Comparison of ENCODE assay signal across 8 mouse cellular contexts in the genomic region with DNA sequence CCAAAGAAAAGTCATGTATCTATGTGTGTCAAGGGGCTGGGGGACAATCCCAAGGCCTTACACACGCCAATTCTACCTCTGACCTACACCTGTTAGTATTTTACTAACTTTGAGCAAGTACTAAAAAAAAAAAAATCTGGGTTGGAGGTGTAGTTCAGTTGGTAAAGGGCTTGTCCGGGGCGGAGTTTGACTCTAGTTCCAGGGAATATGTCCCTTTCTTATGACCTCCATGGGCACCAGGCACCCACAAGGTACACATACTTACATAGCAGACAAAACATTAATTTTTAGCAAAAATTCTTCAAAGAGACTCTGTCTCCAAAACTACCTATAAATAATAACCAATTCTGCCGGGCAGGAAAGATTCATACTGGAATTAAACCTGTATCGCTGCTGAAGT. TPM values are rescaled to one million over a fixed set of nuclear protein-coding genes. Genes with fewer than 3 reads are reported as not detected.
A peak's percentile ranks its signal among the peaks of the same experiment; 100 is the strongest.
DNase-seq lines count a peak whose midpoint lies in the region; ATAC-seq and TF ChIP-seq lines count a peak whose summit lies in the region.

No protein-coding gene starts in this region.

- no peaks in the 10 kb centered on the region for H3K9me3 ChIP-seq in heart, embryonic 11.5 days (replicated peaks; ENCODE audit: control insufficient read depth, low read length)
- no peaks in the 10 kb centered on the region for H3K9me3 ChIP-seq in E14TG2a.4 (ENCODE audit: low read length)
- H3K9me3 ChIP-seq in forebrain, postnatal 0 days (ENCODE audit: low read length), result no peaks in the 10 kb centered on the region
- H3K9me3 ChIP-seq in liver, embryonic 14.5 days (ENCODE audit: control insufficient read depth, low read length), result no peaks in the 10 kb centered on the region

- peak overlapping the region; percentile 89 for H3K4me2 ChIP-seq in heart, embryonic 11.5 days
- H3K4me2 ChIP-seq in forebrain, postnatal 0 days (ENCODE audit: low read depth), result peak overlapping the region; percentile 60
- peak overlapping the region; percentile 84 for H3K4me2 ChIP-seq in liver, embryonic 14.5 days (ENCODE audit: low read depth)

- peak overlapping the region; percentile 74 for H3K4me3 ChIP-seq in heart, embryonic 11.5 days (ENCODE audit: low read depth, low read length)
- H3K4me3 ChIP-seq in E14TG2a.4 (replicated peaks; ENCODE audit: low read length), result peak overlapping the region; percentile 95
- H3K4me3 ChIP-seq in forebrain, postnatal 0 days (ENCODE audit: low read depth, low read length), result peak overlapping the region; percentile 66
- H3K4me3 ChIP-seq in liver, embryonic 14.5 days (ENCODE audit: insufficient read depth in 1 of 2, low read depth in 2 of 2, low read length in 2 of 2), result peak overlapping the region; percentile 85 to 97

- H3K9ac ChIP-seq in heart, embryonic 11.5 days (ENCODE audit: low read depth, low read length), result peak overlapping the region; percentile 93
- peak overlapping the region; percentile 88 for H3K9ac ChIP-seq in forebrain, postnatal 0 days
- peak overlapping the region; percentile 92 for H3K9ac ChIP-seq in liver, embryonic 14.5 days (replicated peaks)

- WGBS in heart, embryonic 11.5 days (ENCODE audit: insufficient replicate concordance), result 33% methylated on average over 5 of the region's 5 CpGs
- 45% methylated on average over 5 of the region's 5 CpGs for WGBS in forebrain, postnatal 0 days
- WGBS in liver, embryonic 14.5 days (ENCODE audit: insufficient replicate concordance), result 27% methylated on average over 5 of the region's 5 CpGs

- TF ChIP-seq EP300 in liver, embryonic 14.5 days (IDR thresholded peaks at IDR 0.05; ENCODE audit: low read depth), result no peak

- no peaks in the 10 kb centered on the region for H3K27me3 ChIP-seq in heart, embryonic 11.5 days (ENCODE audit: control insufficient read depth, insufficient read depth, low read length)
- H3K27me3 ChIP-seq in E14TG2a.4 (ENCODE audit: insufficient read depth, low read length), result no peaks in the 10 kb centered on the region
- H3K27me3 ChIP-seq in forebrain, postnatal 0 days (ENCODE audit: insufficient read depth, low read length), result no peaks in the 10 kb centered on the region
- H3K27me3 ChIP-seq in liver, embryonic 14.5 days (ENCODE audit: control insufficient read depth, insufficient read depth, low read length), result no peaks in the 10 kb centered on the region

- H3K27ac ChIP-seq in heart, embryonic 11.5 days (ENCODE audit: low read depth, low read length), result peak overlapping the region; percentile 91
- H3K27ac ChIP-seq in forebrain, postnatal 0 days (ENCODE audit: low read depth, low read length), result peak overlapping the region; percentile 90
- H3K27ac ChIP-seq in liver, embryonic 14.5 days, result peak overlapping the region; percentile 79

- no peak for DNase-seq in heart, adult 11 months
- DNase-seq in forebrain, postnatal 0 days, result no peak
- no peak for DNase-seq in liver, embryonic 14.5 days (ENCODE audit: low read depth in 3 of 3, low spot score in 3 of 3)
- DNase-seq in thymus, adult 18-20 months, result no peak
- no peak for DNase-seq in thymus, postnatal 0 days (ENCODE audit: low spot score)
- DNase-seq in thymus, postnatal 10 days (ENCODE audit: low spot score in 2 of 2), result no peak

- H3K4me1 ChIP-seq in heart, embryonic 11.5 days (ENCODE audit: control insufficient read depth, insufficient read depth, low read length), result peaks cover 14% of the 10 kb centered on the region
- H3K4me1 ChIP-seq in E14TG2a.4 (replicated peaks; ENCODE audit: low read depth, low read length), result peaks cover 68% of the 10 kb centered on the region
- peaks cover 19% of the 10 kb centered on the region for H3K4me1 ChIP-seq in forebrain, postnatal 0 days (ENCODE audit: insufficient read depth)
- H3K4me1 ChIP-seq in liver, embryonic 14.5 days (replicated peaks; ENCODE audit: control insufficient read depth in 2 of 2, insufficient read depth in 2 of 2, low read length in 1 of 2), result peaks cover 17 to 19% of the 10 kb centered on the region in 2 experiments

- ATAC-seq in heart, embryonic 11.5 days (replicated peaks; ENCODE audit: insufficient number of reproducible peaks, low FRiP score, low TSS enrichment), result no peak
- no peak for ATAC-seq in forebrain, postnatal 0 days
- ATAC-seq in liver, embryonic 14.5 days (ENCODE audit: insufficient read depth), result no peak

- TF ChIP-seq CTCF in E14TG2a.4 (conservative IDR thresholded peaks at IDR 0.05; ENCODE audit: low read length), result no peak
- no peak for TF ChIP-seq CTCF in forebrain, postnatal 0 days (IDR thresholded peaks at IDR 0.05; ENCODE audit: low read depth)
- TF ChIP-seq CTCF in liver, embryonic 14.5 days (IDR thresholded peaks at IDR 0.05; ENCODE audit: low read depth), result no peak

- peaks cover 11% of the 10 kb centered on the region; the same call in 1 of the 2 replicates for H3K36me3 ChIP-seq in heart, embryonic 11.5 days (ENCODE audit: control insufficient read depth, insufficient read depth, low read length)
- peaks cover 48% of the 10 kb centered on the region for H3K36me3 ChIP-seq in E14TG2a.4 (ENCODE audit: insufficient read depth, low read length)
- no peaks in the 10 kb centered on the region; the same call in 1 of the 2 replicates for H3K36me3 ChIP-seq in forebrain, postnatal 0 days (ENCODE audit: insufficient read depth)
- peaks cover 5% of the 10 kb centered on the region for H3K36me3 ChIP-seq in liver, embryonic 14.5 days (replicated peaks; ENCODE audit: control insufficient read depth, insufficient read depth, low read depth)

RNA-seq across cellular contexts. Expression of a gene that starts 1.1 kb away (rescaled TPM):
- 645 and 676 TPM in 2 replicates for polyA plus RNA-seq in heart, embryonic 11.5 days (2014; fragmentation: Nextera tagmentation; extraction: Ambion mirVana)
- total RNA-seq in forebrain, postnatal 0 days (2014; rRNA removed), result 596 and 675 TPM in 2 replicates
- polyA plus RNA-seq in forebrain, postnatal 0 days (2015; fragmentation: Nextera tagmentation; extraction: Ambion mirVana), result 908 and 1,057 TPM in 2 replicates
- 176 and 194 TPM in 2 replicates for polyA plus RNA-seq in liver, embryonic 14.5 days (2012; rRNA removed)
- 275 and 295 TPM in 2 replicates for polyA plus RNA-seq in liver, embryonic 14.5 days (2014; fragmentation: Nextera tagmentation; extraction: Ambion mirVana)
- 624 and 637 TPM in 2 replicates for polyA plus RNA-seq in thymus, postnatal 0 days (2015; fragmentation: Nextera tagmentation; extraction: Ambion mirVana)

RNA-seq across cellular contexts. Expression of a gene that starts 22.6 kb away (rescaled TPM):
- 135 TPM in 2 replicates for polyA plus RNA-seq in heart, embryonic 11.5 days (2014; fragmentation: Nextera tagmentation; extraction: Ambion mirVana)
- 93.3 and 100 TPM in 2 replicates for total RNA-seq in forebrain, postnatal 0 days (2014; rRNA removed)
- 77.7 and 82.3 TPM in 2 replicates for polyA plus RNA-seq in forebrain, postnatal 0 days (2015; fragmentation: Nextera tagmentation; extraction: Ambion mirVana)
- polyA plus RNA-seq in liver, embryonic 14.5 days (2012; rRNA removed), result 19.2 and 38.1 TPM in 2 replicates
- polyA plus RNA-seq in liver, embryonic 14.5 days (2014; fragmentation: Nextera tagmentation; extraction: Ambion mirVana), result 61.5 and 66.6 TPM in 2 replicates
- 110 and 118 TPM in 2 replicates for polyA plus RNA-seq in thymus, postnatal 0 days (2015; fragmentation: Nextera tagmentation; extraction: Ambion mirVana)

RNA-seq across cellular contexts. Expression of a gene that starts 35.0 kb away (rescaled TPM):
- polyA plus RNA-seq in heart, embryonic 11.5 days (2014; fragmentation: Nextera tagmentation; extraction: Ambion mirVana), result 1,014 and 1,024 TPM in 2 replicates
- 204 and 235 TPM in 2 replicates for total RNA-seq in forebrain, postnatal 0 days (2014; rRNA removed)
- polyA plus RNA-seq in forebrain, postnatal 0 days (2015; fragmentation: Nextera tagmentation; extraction: Ambion mirVana), result 593 and 661 TPM in 2 replicates
- 127 and 234 TPM in 2 replicates for polyA plus RNA-seq in liver, embryonic 14.5 days (2012; rRNA removed)
- polyA plus RNA-seq in liver, embryonic 14.5 days (2014; fragmentation: Nextera tagmentation; extraction: Ambion mirVana), result 862 and 916 TPM in 2 replicates
- 1,118 and 1,206 TPM in 2 replicates for polyA plus RNA-seq in thymus, postnatal 0 days (2015; fragmentation: Nextera tagmentation; extraction: Ambion mirVana)

RNA-seq across cellular contexts. Expression of a gene that starts 53.9 kb away (rescaled TPM):
- polyA plus RNA-seq in heart, embryonic 11.5 days (2014; fragmentation: Nextera tagmentation; extraction: Ambion mirVana), result 2.3 and 3.3 TPM in 2 replicates
- 2.8 and 5.7 TPM in 2 replicates for total RNA-seq in forebrain, postnatal 0 days (2014; rRNA removed)
- polyA plus RNA-seq in forebrain, postnatal 0 days (2015; fragmentation: Nextera tagmentation; extraction: Ambion mirVana), result 3.3 and 3.9 TPM in 2 replicates
- polyA plus RNA-seq in liver, embryonic 14.5 days (2012; rRNA removed), result 1.9 and 2.1 TPM in 2 replicates
- polyA plus RNA-seq in liver, embryonic 14.5 days (2014; fragmentation: Nextera tagmentation; extraction: Ambion mirVana), result 1.9 and 2.0 TPM in 2 replicates
- polyA plus RNA-seq in thymus, postnatal 0 days (2015; fragmentation: Nextera tagmentation; extraction: Ambion mirVana), result 3.8 and 4.1 TPM in 2 replicates

RNA-seq across cellular contexts. Expression of a gene that starts 57.8 kb away (rescaled TPM):
- 25.5 and 29.1 TPM in 2 replicates for polyA plus RNA-seq in heart, embryonic 11.5 days (2014; fragmentation: Nextera tagmentation; extraction: Ambion mirVana)
- 19.6 and 23.0 TPM in 2 replicates for total RNA-seq in forebrain, postnatal 0 days (2014; rRNA removed)
- 16.4 and 21.9 TPM in 2 replicates for polyA plus RNA-seq in forebrain, postnatal 0 days (2015; fragmentation: Nextera tagmentation; extraction: Ambion mirVana)
- polyA plus RNA-seq in liver, embryonic 14.5 days (2012; rRNA removed), result 7.0 and 8.5 TPM in 2 replicates
- 4.1 and 5.9 TPM in 2 replicates for polyA plus RNA-seq in liver, embryonic 14.5 days (2014; fragmentation: Nextera tagmentation; extraction: Ambion mirVana)
- polyA plus RNA-seq in thymus, postnatal 0 days (2015; fragmentation: Nextera tagmentation; extraction: Ambion mirVana), result 12.0 and 13.6 TPM in 2 replicates
